Mouse (Mus musculus) testis, adult 2 months (tissue): ENCODE data around the gene Cdhr1. TPM values are rescaled to one million over a fixed set of nuclear protein-coding genes. Genes with fewer than 3 reads are reported as not detected.

ENCODE experiments used
- H3K27ac ChIP-seq: fragments of 200-500 bp; 2 replicates; pipeline ENCODE4 v1.5.1; 2012; ENCODE audit warnings: low read depth, low read length; ENCODE audit not compliant: control insufficient read depth, insufficient read depth
- H3K27me3 ChIP-seq: fragments of 200-500 bp; 2 replicates; pipeline ENCODE4 v1.6.1; 2012; ENCODE audit warnings: mild to moderate bottlenecking, low read length, moderate library complexity; ENCODE audit not compliant: control insufficient read depth, insufficient read depth
- H3K36me3 ChIP-seq: fragments of 200-500 bp; 2 replicates; pipeline ENCODE4 v1.6.1; 2012; ENCODE audit warnings: mild to moderate bottlenecking, low read length; ENCODE audit not compliant: control insufficient read depth, insufficient read depth
- H3K4me1 ChIP-seq: fragments of 200-500 bp; 2 replicates; pipeline ENCODE4 v1.6.1; 2012; ENCODE audit warnings: low read length; ENCODE audit not compliant: control insufficient read depth, insufficient read depth
- H3K4me3 ChIP-seq: fragments of 200-500 bp; 2 replicates; pipeline ENCODE4 v1.5.1; 2012; ENCODE audit warnings: low read depth, mild to moderate bottlenecking, low read length, moderate library complexity, mixed read lengths; ENCODE audit not compliant: control insufficient read depth
- CTCF ChIP-seq: fragments of 200-500 bp; IDR thresholded peaks from 2 replicates; pipeline ENCODE4 v1.5.1; 2012; ENCODE audit warnings: low read depth, mild to moderate bottlenecking, inconsistent platforms, low read length, moderate library complexity; ENCODE audit not compliant: control insufficient read depth, insufficient read depth, insufficient replicate concordance
- POLR2A ChIP-seq: fragments of 200-500 bp; IDR thresholded peaks from 2 replicates; pipeline ENCODE4 v1.6.1; 2012; ENCODE audit warnings: low read depth, mild to moderate bottlenecking, inconsistent platforms, low read length, moderate library complexity; ENCODE audit not compliant: control insufficient read depth
- polyA plus RNA-seq: library from polyadenylated mRNA; depleted of rRNA; stranded (reverse); fragments of >200 nt; gene quantifications from 2 replicates; pipeline ENCODE4 v1.2.3, GENCODE M21; 2012

Cdhr1 gene
- polyA plus RNA-seq, 1 experiment: 1.1 TPM

DNA sequence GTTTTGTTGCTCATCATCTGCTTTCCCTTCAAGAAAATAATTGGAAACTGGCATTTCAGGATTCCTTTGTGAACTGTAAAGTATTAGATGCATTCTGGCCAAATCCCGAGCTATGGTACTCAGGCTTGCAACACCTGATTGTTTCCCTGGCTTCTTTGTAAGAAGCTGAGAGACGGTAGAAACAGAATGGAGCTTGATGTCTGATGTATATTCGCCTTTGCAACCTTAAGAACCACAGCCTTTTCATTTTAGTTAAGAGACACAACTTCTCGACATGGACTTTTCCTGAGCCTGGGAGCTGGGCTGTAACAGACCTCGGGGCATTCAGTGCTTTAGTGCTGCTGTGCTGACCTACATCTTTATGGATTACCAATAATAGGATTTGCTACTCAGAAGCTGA is 30.5 kb downstream of the Cdhr1 start, which contains the start of gene Lrit2:
Lrit2 (plus strand) TSS at position 301 of the 400 bp plus-strand sequence.
- TF ChIP-seq CTCF (no peak), POLR2A (no peak)
- Histone ChIP-seq H3K27ac (no peak within 1 kb of the TSS), H3K4me3 (no peak within 1 kb of the TSS)

DNA sequence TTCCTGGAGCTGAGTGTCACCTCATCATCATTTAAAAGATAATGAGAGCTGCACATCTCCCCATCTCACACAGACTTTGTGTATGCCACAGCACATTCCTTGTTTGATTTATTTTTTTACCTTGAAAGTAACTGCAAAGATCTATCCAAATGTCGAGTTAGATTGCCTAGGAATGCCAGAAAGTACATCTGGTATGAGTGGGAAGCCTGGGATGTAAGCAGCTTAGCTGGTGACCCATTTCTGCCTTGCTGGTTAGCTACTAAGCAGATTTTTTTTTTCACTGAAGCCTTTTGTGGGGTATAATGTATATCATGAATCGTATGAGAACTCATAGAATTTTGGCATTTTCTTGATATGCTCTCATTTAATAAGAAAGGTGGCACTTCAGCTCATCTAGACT is 31.5 kb downstream of the Cdhr1 start:
- Histone ChIP-seq H3K27me3 (no peaks in the 10 kb centered on the region), H3K27ac (no peak overlapping the region), H3K36me3 (no peaks in the 10 kb centered on the region), H3K4me1 (no peaks in the 10 kb centered on the region), H3K4me3 (no peak overlapping the region)
- no peak for TF ChIP-seq POLR2A
- TF ChIP-seq CTCF: no peak

More for the DNA sequence above, 30.5 kb downstream of the Cdhr1 start, which contains the start of gene Lrit2:
- Histone ChIP-seq H3K4me1 (no peaks in the 10 kb centered on the region), H3K27me3 (no peaks in the 10 kb centered on the region), H3K36me3 (no peaks in the 10 kb centered on the region)

- Histone ChIP-seq H3K4me1 (no peaks in the 10 kb centered on the region), H3K4me3 (no peak overlapping the region), H3K27ac (no peak overlapping the region), H3K36me3 (no peaks in the 10 kb centered on the region), H3K27me3 (no peaks in the 10 kb centered on the region)
- TF ChIP-seq POLR2A (no peak), CTCF (no peak)
These were observed 33.3 kb downstream of the Cdhr1 start for GRCm38 (mm10) chr14:37064849-37065248.

DNA sequence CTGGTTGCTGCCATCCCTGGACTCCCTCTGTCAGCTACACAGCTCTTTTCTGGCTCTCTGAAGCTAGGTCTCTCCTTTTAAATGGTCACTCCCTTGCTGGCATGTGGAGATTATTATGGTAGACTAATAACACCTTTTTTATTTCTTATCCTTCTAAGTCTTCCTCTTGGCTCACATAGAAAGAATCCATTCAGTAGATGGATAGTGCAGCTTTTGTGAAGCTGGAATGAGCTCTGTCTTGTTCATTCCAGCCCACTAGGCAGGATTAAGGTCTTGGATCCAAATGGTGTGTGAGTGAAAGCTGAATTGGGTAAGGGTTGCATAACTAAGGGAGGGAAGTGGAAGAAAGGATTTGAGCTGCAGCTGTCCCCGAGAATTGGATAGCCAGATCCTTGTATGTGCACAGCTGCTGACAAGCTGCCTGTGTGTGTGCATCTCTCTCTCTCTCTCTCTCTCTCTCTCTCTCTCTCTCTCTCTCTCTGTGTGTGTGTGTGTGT is 49.2 kb downstream of the Cdhr1 start, which contains the start of gene Rgr:
Rgr (minus strand) TSS at position 51 of the 497 bp plus-strand sequence.
- H3K4me1 ChIP-seq: no peaks in the 10 kb centered on the region
- no peak for TF ChIP-seq CTCF
- TF ChIP-seq POLR2A: no peak
- H3K36me3 ChIP-seq: no peaks in the 10 kb centered on the region
- no peaks in the 10 kb centered on the region for H3K27me3 ChIP-seq
- no peak within 1 kb of the TSS for H3K27ac ChIP-seq
- no peak within 1 kb of the TSS for H3K4me3 ChIP-seq

GRCm38 (mm10) chr14:37034432-37034831 is 63.7 kb downstream of the Cdhr1 start:
- no peaks in the 10 kb centered on the region for H3K27me3 ChIP-seq
- no peaks in the 10 kb centered on the region for H3K4me1 ChIP-seq
- no peak for TF ChIP-seq CTCF
- TF ChIP-seq POLR2A: no peak
- H3K36me3 ChIP-seq: no peaks in the 10 kb centered on the region
- H3K4me3 ChIP-seq: no peak overlapping the region
- H3K27ac ChIP-seq: no peak overlapping the region

DNA sequence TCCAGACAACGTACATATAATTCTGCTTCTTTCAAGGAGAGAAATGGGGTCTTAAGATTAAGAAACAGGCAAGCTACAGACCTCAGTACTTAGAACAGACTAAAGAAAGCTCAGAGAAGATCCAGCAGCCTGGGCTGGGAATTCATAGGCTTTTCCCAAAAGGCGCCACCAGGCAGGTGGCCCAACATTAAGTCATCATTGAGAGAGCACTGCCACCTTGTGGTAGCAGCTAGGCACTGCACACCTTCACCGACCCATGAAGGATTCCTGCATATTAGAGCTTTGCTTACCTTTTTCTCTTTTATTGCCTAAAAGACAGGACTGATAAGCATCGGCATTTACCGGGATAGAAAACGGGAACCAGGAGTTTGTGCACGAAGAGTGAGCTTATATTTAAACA is 64.9 kb downstream of the Cdhr1 start:
- no peak overlapping the region for H3K4me3 ChIP-seq
- TF ChIP-seq CTCF (peak; percentile 93), POLR2A (no peak)
- H3K36me3 ChIP-seq: no peaks in the 10 kb centered on the region
- H3K27me3 ChIP-seq: no peaks in the 10 kb centered on the region
- H3K27ac ChIP-seq: no peak overlapping the region
- no peaks in the 10 kb centered on the region for H3K4me1 ChIP-seq

DNA sequence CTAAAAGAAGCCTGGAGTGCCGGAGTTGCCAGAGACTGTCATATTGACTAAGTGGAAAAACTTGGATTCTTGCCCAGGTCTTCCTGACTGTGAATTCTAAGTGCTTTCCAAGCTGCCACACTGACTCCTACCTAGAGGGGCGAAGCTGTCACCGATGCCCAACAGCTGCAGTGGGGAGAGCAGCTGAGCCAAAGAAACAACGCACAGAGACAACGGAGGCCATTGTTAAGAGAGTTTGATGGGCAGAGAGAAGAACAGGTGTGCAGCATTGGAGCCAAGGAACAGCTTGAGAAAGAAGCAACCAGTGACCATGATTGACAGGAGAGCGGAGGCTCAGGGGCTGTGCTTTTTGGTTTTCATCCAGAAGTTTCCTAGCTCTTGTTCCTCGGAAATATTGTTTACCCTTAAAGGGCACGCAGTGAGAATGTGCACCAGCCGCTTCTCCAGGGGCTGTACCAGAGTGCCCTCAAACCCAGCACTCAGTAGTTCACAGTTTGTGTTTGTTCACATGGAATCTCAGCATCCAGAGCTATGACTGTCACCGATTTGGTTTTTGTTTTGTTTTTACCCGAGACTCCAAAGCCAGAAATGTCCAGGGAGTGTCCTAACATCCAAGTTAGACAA is 65.6 kb downstream of the Cdhr1 start:
- no peak overlapping the region for H3K27ac ChIP-seq
- H3K4me3 ChIP-seq: no peak overlapping the region
- no peaks in the 10 kb centered on the region for H3K4me1 ChIP-seq
- no peak for TF ChIP-seq POLR2A
- TF ChIP-seq CTCF: no peak
- H3K27me3 ChIP-seq: no peaks in the 10 kb centered on the region
- no peaks in the 10 kb centered on the region for H3K36me3 ChIP-seq

DNA sequence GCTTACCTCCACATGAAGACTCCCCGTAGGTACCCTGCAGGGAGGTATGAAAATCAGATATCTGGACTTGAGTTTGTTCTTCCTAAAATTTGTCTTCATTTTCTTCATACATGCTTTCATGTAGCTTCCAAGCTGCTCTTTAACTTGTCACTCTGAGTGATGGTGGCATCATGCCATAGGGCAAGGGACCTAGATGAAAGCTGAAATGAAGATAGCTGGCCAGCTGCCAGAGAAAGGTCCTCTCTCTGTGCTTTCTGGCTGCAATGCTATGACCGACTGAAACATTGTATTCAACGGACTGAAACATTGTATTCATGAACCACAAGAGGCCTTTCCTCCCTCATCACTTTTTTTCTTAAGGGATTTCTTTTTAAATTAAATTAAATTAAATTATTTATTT is 69.6 kb downstream of the Cdhr1 start:
- Histone ChIP-seq H3K4me1 (no peaks in the 10 kb centered on the region), H3K4me3 (no peak overlapping the region), H3K27ac (no peak overlapping the region), H3K36me3 (no peaks in the 10 kb centered on the region), H3K27me3 (no peaks in the 10 kb centered on the region)
- TF ChIP-seq CTCF (no peak), POLR2A (no peak)
